Mouse (Mus musculus) T-helper 17 cell (primary cell): ENCODE measurements around the gene Olfr1264.

Source experiments
- in situ Hi-C, 2 experiments: fragments of 300-600 bp; cut with MboI, MseI; formaldehyde crosslinking; loops; 1 replicate in 1 of 2; 2 replicates in 1 of 2; pipeline ENCODE4 v1.15.1; 2025; ENCODE audit warnings: high pct_unique_total_duplicates in 2 of 2

The Olfr1264 gene

DNA sequence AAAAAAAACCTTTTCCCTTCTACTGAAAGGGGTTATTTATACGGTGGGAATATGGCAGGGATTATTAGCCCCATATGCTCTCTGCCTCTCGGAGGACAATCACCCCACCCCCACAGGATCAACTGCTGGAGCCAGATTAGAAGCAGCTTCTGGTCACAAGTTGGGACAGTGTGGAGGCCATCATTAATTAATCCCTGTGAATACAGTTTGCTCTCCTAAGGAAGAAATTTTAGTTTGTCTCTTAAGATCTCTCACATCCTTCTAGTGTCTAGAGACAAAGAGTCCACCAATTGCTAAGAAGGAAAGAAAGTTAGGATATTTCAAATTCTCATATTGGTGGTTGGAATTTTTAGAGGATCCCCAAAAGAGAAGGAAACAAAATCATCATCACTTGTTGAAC is at the start of gene Olfr1264:
Olfr1264 (minus strand) TSS at position 101 of the 400 bp plus-strand sequence.
- in situ Hi-C loops = loop anchor here in 1 of 2 experiments (25.0 kb wide), 1 partner anchor 787 kb away; no protein-coding TSS in a partner anchor

DNA sequence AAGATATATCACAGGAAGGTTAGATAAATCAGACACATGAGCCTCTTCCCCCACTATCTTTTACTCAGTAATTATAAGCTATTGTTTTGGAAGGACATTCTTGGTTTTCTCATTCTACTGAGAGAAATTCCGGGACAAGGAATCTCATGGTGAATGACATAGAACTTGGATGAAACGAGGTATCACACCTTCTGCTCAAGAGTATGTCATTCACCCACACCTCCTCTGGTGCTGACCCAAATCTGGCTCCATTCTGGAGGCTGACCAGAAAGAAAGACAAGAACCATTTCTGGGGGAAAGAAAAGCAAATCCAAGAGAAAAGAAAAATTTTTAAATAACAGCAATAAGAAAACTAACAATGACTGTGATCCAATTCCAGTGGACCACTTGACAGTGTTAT is 44.7 kb upstream of the Olfr1264 start:
- in situ Hi-C loops = no loop called here

DNA sequence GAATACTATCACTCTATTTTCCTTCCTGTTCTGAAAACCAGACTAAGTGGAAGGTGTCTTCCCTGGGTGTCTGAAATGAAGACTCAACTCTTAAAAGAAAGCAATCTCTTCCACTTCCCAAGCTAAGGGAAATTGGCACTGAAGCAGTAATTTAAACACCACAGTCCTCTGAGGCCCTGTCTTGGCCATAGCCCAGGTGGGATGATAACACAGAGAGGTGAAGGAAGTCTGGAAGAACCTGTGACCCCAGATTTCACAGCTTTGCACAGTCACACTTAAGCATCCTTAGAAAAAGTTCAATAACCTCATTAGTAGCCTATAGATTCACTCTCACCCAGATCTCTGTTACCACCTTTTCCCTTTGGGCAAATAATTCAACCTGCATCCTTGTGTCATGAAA is 38.1 kb upstream of the Olfr1264 start, which contains the start of gene Olfr140:
Olfr140 (minus strand) TSS at position 101 of the 400 bp plus-strand sequence.
- in situ Hi-C loops = no loop called here

DNA sequence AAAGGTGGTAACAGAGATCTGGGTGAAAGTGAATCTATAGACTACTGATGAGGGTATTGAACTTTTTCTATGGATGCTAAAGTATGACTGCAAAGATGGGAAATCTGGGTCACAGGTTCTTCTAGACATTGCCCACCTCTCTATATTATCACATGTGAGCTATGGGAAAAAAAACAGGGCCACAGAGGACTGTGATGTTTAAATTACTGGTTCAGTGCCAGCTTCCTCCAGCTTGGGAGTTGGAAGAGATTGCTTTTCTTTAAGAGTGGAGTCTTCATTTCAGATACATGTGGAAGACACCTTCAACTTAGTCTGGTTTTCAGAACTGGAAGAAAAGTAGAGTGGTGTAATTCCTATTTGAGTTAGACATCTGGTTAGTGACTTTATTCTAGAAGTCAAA is 9.7 kb upstream of the Olfr1264 start, which contains the start of gene Olfr1265:
Olfr1265 (plus strand) TSS at position 301 of the 400 bp plus-strand sequence.
- in situ Hi-C loops = loop anchor here in 1 of 2 experiments (25.0 kb wide), 1 partner anchor 777 kb away; no protein-coding TSS in a partner anchor

DNA sequence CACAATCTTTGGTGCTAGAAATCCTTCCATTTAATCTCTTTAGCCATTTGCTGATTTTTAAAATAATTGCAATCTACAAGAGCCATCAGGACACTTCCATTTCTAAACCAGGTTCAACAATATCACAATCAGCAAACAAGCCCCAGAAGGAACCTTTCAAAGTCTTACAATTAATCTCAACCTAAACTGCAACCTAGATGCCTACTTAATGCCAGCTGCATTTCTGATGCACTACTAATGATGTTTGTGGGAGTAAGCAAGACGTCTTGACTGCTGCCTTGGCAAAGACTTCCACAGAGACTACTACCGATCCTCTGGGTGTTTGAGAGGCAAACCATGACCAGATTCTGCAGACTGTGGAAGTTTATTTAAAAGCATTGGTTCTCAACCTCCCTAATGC is 13.5 kb downstream of the Olfr1264 start, which contains the start of gene Olfr1263:
Olfr1263 (plus strand) TSS at position 301 of the 400 bp plus-strand sequence.
- in situ Hi-C loops = no loop called here

DNA sequence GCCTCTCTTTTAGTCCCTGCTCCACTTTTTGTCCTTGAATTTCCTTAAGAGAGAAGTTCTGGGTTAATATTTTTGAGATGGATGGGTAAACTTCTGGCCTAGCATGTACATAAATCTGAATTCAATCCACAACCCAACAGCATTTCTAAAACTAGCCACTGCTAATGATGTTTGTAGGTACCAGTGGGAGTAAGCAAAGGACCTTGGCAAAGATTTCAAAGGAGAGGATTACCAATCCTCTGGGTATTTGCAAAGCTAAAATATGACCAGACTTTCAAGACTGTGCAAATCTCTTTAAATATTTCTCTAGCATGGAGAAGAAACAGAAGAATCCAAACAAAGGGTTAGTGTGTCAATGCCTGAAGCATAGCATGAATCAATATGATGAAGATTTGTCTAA is 25.5 kb downstream of the Olfr1264 start, which contains the start of gene Olfr1262:
Olfr1262 (plus strand) TSS at position 301 of the 400 bp plus-strand sequence.
- in situ Hi-C loops = no loop called here

DNA sequence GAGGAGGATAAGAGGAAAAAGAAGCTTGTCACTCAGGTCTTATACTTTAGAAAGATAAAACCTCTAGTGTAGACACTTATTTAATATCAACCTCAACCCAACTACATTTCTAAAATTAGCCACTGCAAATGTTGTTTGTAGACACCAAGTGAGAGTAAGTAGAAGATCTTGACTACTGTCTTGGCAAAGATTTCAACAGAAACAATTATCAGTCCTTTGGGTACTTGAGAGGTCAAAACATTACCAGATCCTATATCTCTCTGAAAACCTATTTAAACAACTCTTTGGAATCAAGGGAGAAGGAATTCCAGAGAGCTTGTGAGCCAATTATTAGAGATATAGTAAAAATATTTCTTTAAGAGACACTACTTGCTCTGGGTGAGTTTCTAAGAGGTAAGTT is 34.5 kb downstream of the Olfr1264 start, which contains the start of gene Olfr1261:
Olfr1261 (plus strand) TSS at position 301 of the 400 bp plus-strand sequence.
- in situ Hi-C loops = no loop called here

DNA sequence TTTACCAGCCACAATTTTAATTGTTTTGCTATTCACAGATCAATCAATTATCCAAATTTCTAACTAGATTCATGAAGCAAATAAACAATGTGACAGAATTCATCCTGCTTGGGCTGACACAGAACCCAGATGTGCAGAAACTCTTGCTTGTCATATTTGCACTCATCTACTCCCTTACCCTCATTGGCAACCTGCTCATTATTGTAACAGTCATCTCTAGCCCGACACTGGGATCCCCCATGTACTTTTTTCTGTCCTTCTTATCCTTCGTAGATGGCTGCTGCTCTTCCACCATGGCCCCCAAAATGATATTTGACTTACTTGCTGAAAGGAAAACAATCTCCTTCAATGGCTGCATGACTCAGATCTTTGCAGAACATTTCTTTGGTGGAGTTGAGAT is 47.7 kb downstream of the Olfr1264 start:
- in situ Hi-C loops = no loop called here

DNA sequence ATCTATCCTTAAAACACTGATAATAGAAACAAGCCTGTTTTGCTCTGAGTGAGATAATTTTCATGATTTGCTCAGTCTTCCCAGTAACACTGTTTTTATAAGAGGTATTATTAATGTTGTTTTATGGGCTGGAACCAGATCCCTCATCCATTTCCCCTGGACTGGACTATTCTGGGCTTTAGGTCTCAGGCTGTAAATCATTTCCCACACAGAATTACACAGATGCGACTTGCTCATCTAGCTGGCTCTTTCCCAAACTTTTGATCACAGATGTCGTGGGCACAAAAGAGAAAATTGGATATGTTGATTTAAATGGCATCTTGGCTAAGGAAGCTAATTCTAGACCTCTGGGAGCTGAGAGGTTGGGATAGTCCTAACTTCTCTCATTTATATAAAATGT is 51.2 kb downstream of the Olfr1264 start, which contains the start of gene Olfr1260:
Olfr1260 (plus strand) TSS at position 157 of the 400 bp plus-strand sequence.
- in situ Hi-C loops = no loop called here
